Mouse (Mus musculus) lung, embryonic 15.5 days (tissue): Measurements from ENCODE around the gene Olfr806. TPM values are rescaled to one million over a fixed set of nuclear protein-coding genes. Genes with fewer than 3 reads are reported as not detected.

Experiments used
- ATAC-seq: fragments of 200-750 bp; cut with Nextera tagmentation; 2 replicates; pipeline ENCODE4 v1.8.0; 2017; ENCODE audit warnings: moderate number of reproducible peaks, borderline replicate concordance; ENCODE audit not compliant: low FRiP score, low TSS enrichment; ENCODE audit errors: extremely low read depth
- H3K27ac ChIP-seq: fragments of 300-500 bp; sonication (generic); 2 replicates; pipeline ENCODE4 v1.5.1; 2015; ENCODE audit warnings: moderate library complexity, mild to moderate bottlenecking, inconsistent platforms
- H3K27me3 ChIP-seq: fragments of 300-500 bp; sonication (generic); 2 replicates; pipeline ENCODE4 v1.6.1; 2015; ENCODE audit warnings: inconsistent platforms
- H3K36me3 ChIP-seq: fragments of 300-500 bp; sonication (generic); 2 replicates; pipeline ENCODE4 v1.6.1; 2015; ENCODE audit warnings: inconsistent platforms
- H3K4me1 ChIP-seq: fragments of 300-500 bp; sonication (generic); 2 replicates; pipeline ENCODE4 v1.6.1; 2015; ENCODE audit warnings: inconsistent platforms
- H3K4me2 ChIP-seq: fragments of 300-500 bp; sonication (generic); 2 replicates; pipeline ENCODE4 v1.6.1; 2015; ENCODE audit warnings: inconsistent platforms, mild to moderate bottlenecking, moderate library complexity
- H3K4me3 ChIP-seq: fragments of 300-500 bp; sonication (generic); 2 replicates; pipeline ENCODE4 v1.5.1; 2015; ENCODE audit warnings: mild to moderate bottlenecking, inconsistent platforms
- H3K9ac ChIP-seq: fragments of 300-500 bp; sonication (generic); 2 replicates; pipeline ENCODE4 v1.6.1; 2015; ENCODE audit warnings: inconsistent platforms
- H3K9me3 ChIP-seq: fragments of 300-500 bp; sonication (generic); 2 replicates; pipeline ENCODE4 v1.6.1; 2016; ENCODE audit warnings: inconsistent platforms
- WGBS: fragments of 180-500 bp; shearing (Covaris S2); methylation state at CpG from one replicate; pipeline ENCODE4 v1.1.7; 2015; 5-methylcytosine and 5-hydroxymethylcytosine counted together
- microRNA-seq: library from miRNA; unstranded; fragments of <30 nt; microRNA quantifications from one replicate; pipeline ENCODE4, GENCODE M21; 2016
- polyA plus RNA-seq: library from polyadenylated mRNA; unstranded; fragments of >200 nt; fragmentation: Nextera tagmentation; extraction: Ambion mirVana; gene quantifications from 2 replicates; pipeline ENCODE4 v1.2.1, GENCODE M21; 2015

Olfr806 gene
- not detected in 2 replicates for polyA plus RNA-seq

DNA sequence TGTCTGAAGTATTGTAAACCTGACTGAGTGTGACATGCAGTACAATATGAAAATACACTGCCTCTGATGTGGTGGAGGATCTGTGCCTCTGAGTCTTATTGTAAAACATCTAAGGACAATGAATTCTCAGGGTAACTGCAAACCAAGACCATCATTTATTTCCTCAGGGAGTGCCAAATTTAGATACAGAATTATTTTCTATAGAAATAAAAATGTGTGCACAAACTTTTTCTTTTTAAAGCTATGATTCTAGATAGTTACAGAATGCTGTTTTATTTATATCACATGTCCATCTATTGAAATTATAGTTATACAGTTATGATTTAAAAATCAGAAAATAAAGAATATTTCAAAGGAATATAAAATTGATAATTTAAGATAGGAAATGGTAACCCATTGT, at the start of gene Olfr806:
Gene Olfr806 (minus strand): TSS at position 101 of the 400 bp plus-strand sequence.
- Histone ChIP-seq H3K9me3 (no peaks in the 10 kb centered on the region), H3K4me1 (no peaks in the 10 kb centered on the region), H3K4me3 (no peak within 1 kb of the TSS), H3K27me3 (no peaks in the 10 kb centered on the region), H3K27ac (no peak within 1 kb of the TSS), H3K36me3 (no peaks in the 10 kb centered on the region), H3K9ac (no peak within 1 kb of the TSS), H3K4me2 (no peak within 1 kb of the TSS)
- no peak for ATAC-seq

DNA sequence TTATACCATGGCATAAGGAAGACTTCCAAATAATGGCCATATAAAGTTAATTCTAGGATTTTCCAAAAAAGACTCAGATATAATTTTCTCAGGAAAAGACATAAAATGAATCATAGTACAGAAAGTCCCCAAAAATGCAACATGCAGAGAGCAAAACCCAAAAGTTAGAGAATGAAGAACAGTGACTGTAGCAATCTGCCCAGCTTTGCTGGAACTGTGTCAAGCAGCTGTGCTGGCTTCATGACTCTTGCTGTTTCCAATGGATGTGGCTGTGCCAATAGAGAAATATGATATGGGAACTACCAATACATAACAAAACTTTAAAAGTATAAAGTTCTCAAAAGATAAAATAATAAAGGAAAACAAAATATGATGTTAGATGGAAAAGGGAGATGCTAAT, 36.4 kb upstream of the Olfr806 start:
- Histone ChIP-seq H3K9me3 (no peaks in the 10 kb centered on the region), H3K4me3 (no peak overlapping the region), H3K27me3 (no peaks in the 10 kb centered on the region), H3K36me3 (no peaks in the 10 kb centered on the region), H3K4me2 (no peak overlapping the region), H3K9ac (no peak overlapping the region), H3K4me1 (no peaks in the 10 kb centered on the region), H3K27ac (no peak overlapping the region)
- ATAC-seq = no peak

- Histone ChIP-seq H3K9ac (no peak within 1 kb of the TSS), H3K4me1 (no peaks in the 10 kb centered on the region), H3K4me2 (no peak within 1 kb of the TSS), H3K36me3 (no peaks in the 10 kb centered on the region), H3K4me3 (no peak within 1 kb of the TSS), H3K27ac (no peak within 1 kb of the TSS), H3K27me3 (no peaks in the 10 kb centered on the region), H3K9me3 (no peaks in the 10 kb centered on the region)
- no peak for ATAC-seq
Observed at GRCm38 (mm10) chr10:129774338-129774737, 32.6 kb upstream of the Olfr806 start, which contains the start of gene Olfr809. TSS of gene Olfr809 (plus strand) at chr10:129774638.

DNA sequence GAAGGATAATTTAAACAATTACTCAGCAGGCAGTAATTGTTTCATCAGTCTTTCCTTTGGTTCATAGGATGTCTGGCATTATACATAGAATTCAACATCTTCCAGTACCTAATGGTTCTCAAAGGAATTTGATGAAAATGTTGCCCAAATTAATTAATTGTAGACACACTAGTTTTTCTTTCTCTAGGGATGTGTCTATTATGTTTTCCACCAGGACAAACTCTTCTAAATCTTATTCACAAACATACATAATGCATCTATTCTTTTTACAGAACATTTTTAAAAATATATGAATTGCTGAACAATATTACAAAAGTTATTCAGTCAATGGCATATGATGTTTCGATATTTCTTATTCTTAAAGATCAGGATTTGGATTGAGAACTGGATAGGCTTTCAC, 23.5 kb upstream of the Olfr806 start, which contains the start of gene Olfr808:
Gene Olfr808 (plus strand): TSS at position 301 of the 400 bp plus-strand sequence.
- no peak within 1 kb of the TSS for H3K9ac ChIP-seq
- ATAC-seq = no peak
- H3K4me2 ChIP-seq = no peak within 1 kb of the TSS
- no peak within 1 kb of the TSS for H3K27ac ChIP-seq
- H3K9me3 ChIP-seq = no peaks in the 10 kb centered on the region
- H3K36me3 ChIP-seq = no peaks in the 10 kb centered on the region
- H3K27me3 ChIP-seq = no peaks in the 10 kb centered on the region
- 79% methylated on average over 1 of the region's 1 CpGs for WGBS
- H3K4me1 ChIP-seq = no peaks in the 10 kb centered on the region
- no peak within 1 kb of the TSS for H3K4me3 ChIP-seq

DNA sequence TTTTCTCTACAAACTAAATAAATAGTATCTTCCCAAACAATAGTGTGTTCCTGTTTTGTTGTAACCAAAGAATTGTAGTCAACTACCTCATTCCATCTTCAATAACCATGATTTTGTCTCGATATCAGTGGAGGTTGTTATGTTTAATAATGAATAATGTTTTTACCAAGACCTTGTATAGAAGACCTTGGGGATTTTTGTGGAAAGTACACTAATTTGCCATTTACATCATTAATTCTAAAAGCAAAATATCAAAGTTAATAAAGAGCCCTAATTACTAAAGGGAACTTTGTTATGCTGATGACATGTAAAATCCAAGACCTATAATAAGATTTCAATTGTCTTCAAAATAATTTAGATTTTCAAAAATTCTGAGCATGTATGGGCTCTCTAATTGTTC, 16.0 kb upstream of the Olfr806 start, which contains the start of gene Olfr807:
Gene Olfr807 (minus strand): TSS at position 101 of the 400 bp plus-strand sequence.
- H3K27ac ChIP-seq = no peak within 1 kb of the TSS
- no peaks in the 10 kb centered on the region for H3K9me3 ChIP-seq
- H3K27me3 ChIP-seq = no peaks in the 10 kb centered on the region
- H3K4me1 ChIP-seq = no peaks in the 10 kb centered on the region
- no peak within 1 kb of the TSS for H3K4me2 ChIP-seq
- no peak within 1 kb of the TSS for H3K4me3 ChIP-seq
- no peak within 1 kb of the TSS for H3K9ac ChIP-seq
- no peak for ATAC-seq
- no peaks in the 10 kb centered on the region for H3K36me3 ChIP-seq
- 84% methylated on average over 1 of the region's 1 CpGs for WGBS

- Histone ChIP-seq H3K9me3 (no peaks in the 10 kb centered on the region), H3K9ac (no peak within 1 kb of the TSS), H3K4me1 (no peaks in the 10 kb centered on the region), H3K27me3 (no peaks in the 10 kb centered on the region), H3K4me2 (no peak within 1 kb of the TSS), H3K36me3 (no peaks in the 10 kb centered on the region), H3K4me3 (no peak within 1 kb of the TSS), H3K27ac (no peak within 1 kb of the TSS)
- no peak for ATAC-seq
- 91% methylated on average over 2 of the region's 2 CpGs for WGBS
Observed at GRCm38 (mm10) chr10:129729275-129729674, 12.4 kb downstream of the Olfr806 start, which contains the start of gene Olfr805. TSS of gene Olfr805 (minus strand) at chr10:129729375.

DNA sequence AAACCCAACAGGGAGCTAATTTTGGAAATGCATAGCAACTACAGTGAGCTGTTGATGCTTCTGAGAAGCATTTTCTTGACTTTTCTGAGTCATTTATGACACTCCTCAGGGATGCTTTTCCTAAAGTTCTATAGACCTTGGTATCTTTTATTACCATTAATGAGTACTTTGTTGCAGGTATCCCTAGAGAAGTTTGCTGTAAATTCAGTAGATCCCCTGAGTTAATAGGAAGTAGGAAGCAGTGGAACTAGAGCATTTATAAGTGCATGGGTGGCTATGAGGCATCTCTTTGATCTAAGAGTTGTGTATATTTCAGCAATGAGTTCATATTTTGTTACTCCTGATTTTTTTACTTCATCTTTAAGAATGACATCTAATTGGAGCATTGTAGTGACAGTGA, 38.8 kb downstream of the Olfr806 start, which contains the start of gene Olfr804:
Gene Olfr804 (plus strand): TSS at position 301 of the 400 bp plus-strand sequence.
- no peaks in the 10 kb centered on the region for H3K4me1 ChIP-seq
- ATAC-seq = no peak
- no peak within 1 kb of the TSS for H3K4me2 ChIP-seq

DNA sequence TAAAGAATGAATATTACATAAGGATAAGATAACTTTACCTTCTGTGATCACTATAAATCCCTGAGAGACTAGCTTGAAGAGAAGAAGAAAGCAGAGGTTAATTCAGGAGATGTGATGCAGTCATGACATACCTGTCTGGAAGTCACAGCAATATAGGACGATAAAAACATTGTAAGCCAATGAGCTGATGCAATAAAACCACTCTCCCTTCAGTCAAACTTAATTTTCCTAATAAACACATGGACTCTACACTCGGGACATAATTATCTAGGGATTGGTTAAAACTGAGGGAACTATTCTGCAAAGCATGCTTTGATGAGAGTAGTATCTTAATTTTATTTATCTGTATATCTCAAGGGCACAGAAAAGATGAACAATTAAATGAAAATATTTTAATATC, 47.5 kb downstream of the Olfr806 start, which contains the start of gene Olfr803:
Gene Olfr803 (minus strand): TSS at position 101 of the 400 bp plus-strand sequence.
- no peak within 1 kb of the TSS for H3K27ac ChIP-seq
- no peak within 1 kb of the TSS for H3K4me3 ChIP-seq
- no peaks in the 10 kb centered on the region for H3K9me3 ChIP-seq
- H3K36me3 ChIP-seq = no peaks in the 10 kb centered on the region
- H3K27me3 ChIP-seq = no peaks in the 10 kb centered on the region
- no peak within 1 kb of the TSS for H3K9ac ChIP-seq
- 71% methylated on average over 2 of the region's 2 CpGs for WGBS
- no peaks in the 10 kb centered on the region for H3K4me1 ChIP-seq
- H3K4me2 ChIP-seq = no peak within 1 kb of the TSS
- ATAC-seq = no peak

More for the DNA sequence above, 38.8 kb downstream of the Olfr806 start, which contains the start of gene Olfr804:
- H3K27me3 ChIP-seq = no peaks in the 10 kb centered on the region
- H3K9ac ChIP-seq = no peak within 1 kb of the TSS
- no peaks in the 10 kb centered on the region for H3K36me3 ChIP-seq
- no peak within 1 kb of the TSS for H3K27ac ChIP-seq
- no peak within 1 kb of the TSS for H3K4me3 ChIP-seq
- no peaks in the 10 kb centered on the region for H3K9me3 ChIP-seq

- no peak for ATAC-seq
- WGBS = 39% methylated on average over 1 of the region's 1 CpGs
- Histone ChIP-seq H3K9ac (no peak within 1 kb of the TSS), H3K4me1 (no peaks in the 10 kb centered on the region), H3K27ac (no peak within 1 kb of the TSS), H3K4me3 (no peak within 1 kb of the TSS), H3K36me3 (no peaks in the 10 kb centered on the region), H3K27me3 (no peaks in the 10 kb centered on the region), H3K9me3 (no peaks in the 10 kb centered on the region), H3K4me2 (no peak within 1 kb of the TSS)
Observed at GRCm38 (mm10) chr10:129688069-129688468, 53.7 kb downstream of the Olfr806 start, which contains the start of gene Olfr802. TSS of gene Olfr802 (minus strand) at chr10:129688169.

Small RNA genes lying within 50 kb of the gene (microRNA-seq; reads per million reads assigned to microRNA genes)
- not detected for gene Gm24485

Other genes with a start within 250 kb of the Olfr806 start
- gene Olfr790, start 243.4 kb downstream of the Olfr806 start, polyA plus RNA-seq = not detected in 2 replicates
- gene Olfr791, start 220.1 kb downstream of the Olfr806 start, polyA plus RNA-seq = not detected in 2 replicates
- gene Olfr792, start 202.8 kb downstream of the Olfr806 start, polyA plus RNA-seq = not detected in 2 replicates
- gene Olfr794, start 174.3 kb downstream of the Olfr806 start, polyA plus RNA-seq = not detected in 2 replicates
- not detected in 2 replicates for gene Olfr796, start 129.4 kb downstream of the Olfr806 start, polyA plus RNA-seq
- gene Olfr798, start 114.0 kb downstream of the Olfr806 start, polyA plus RNA-seq = not detected in 2 replicates
- not detected in 2 replicates for gene Olfr799, start 104.4 kb downstream of the Olfr806 start, polyA plus RNA-seq
- not detected in 2 replicates for gene Olfr800, start 84.2 kb downstream of the Olfr806 start, polyA plus RNA-seq
- not detected in 2 replicates for gene Olfr801, start 68.1 kb downstream of the Olfr806 start, polyA plus RNA-seq
- gene Olfr802, start 53.8 kb downstream of the Olfr806 start, polyA plus RNA-seq = not detected in 2 replicates
- gene Olfr803, start 47.6 kb downstream of the Olfr806 start, polyA plus RNA-seq = not detected in 2 replicates
- gene Olfr804, start 38.7 kb downstream of the Olfr806 start, polyA plus RNA-seq = not detected in 2 replicates
- gene Olfr805, start 12.5 kb downstream of the Olfr806 start, polyA plus RNA-seq = not detected in 2 replicates
- not detected in 2 replicates for gene Olfr807, start 15.9 kb upstream of the Olfr806 start, polyA plus RNA-seq
- not detected in 2 replicates for gene Olfr808, start 23.6 kb upstream of the Olfr806 start, polyA plus RNA-seq
- gene Olfr809, start 32.7 kb upstream of the Olfr806 start, polyA plus RNA-seq = not detected in 2 replicates
- gene Olfr810, start 53.0 kb upstream of the Olfr806 start, polyA plus RNA-seq = not detected in 2 replicates
- not detected in 2 replicates for gene Olfr811, start 62.5 kb upstream of the Olfr806 start, polyA plus RNA-seq
- gene Olfr812, start 104.2 kb upstream of the Olfr806 start, polyA plus RNA-seq = not detected in 2 replicates
- not detected in 2 replicates for gene Olfr813, start 113.4 kb upstream of the Olfr806 start, polyA plus RNA-seq
- gene Olfr814, start 137.9 kb upstream of the Olfr806 start, polyA plus RNA-seq = not detected in 2 replicates
- not detected in 2 replicates for gene Olfr815, start 163.9 kb upstream of the Olfr806 start, polyA plus RNA-seq
- not detected in 2 replicates for gene Olfr816, start 173.7 kb upstream of the Olfr806 start, polyA plus RNA-seq
- not detected in 2 replicates for gene Olfr818, start 207.2 kb upstream of the Olfr806 start, polyA plus RNA-seq
- gene Olfr819, start 225.3 kb upstream of the Olfr806 start, polyA plus RNA-seq = not detected in 2 replicates
- not detected in 2 replicates for gene Olfr247, start 234.2 kb upstream of the Olfr806 start, polyA plus RNA-seq
- not detected in 2 replicates for gene Gm10310, start 243.1 kb upstream of the Olfr806 start, polyA plus RNA-seq